Mouse (Mus musculus) kidney, adult 9 months (tissue): ENCODE measurements at regions not wholly inside any gene's neighbourhood (a gene's known extent, or its start where the extent isn't known, plus 50 kb on each side); places are given as distances from the start of the nearest gene placed in this dataset.

Source experiments
- DNase-seq: peaks from one replicate; pipeline ENCODE4 v3.0.0; 2022

DNA sequence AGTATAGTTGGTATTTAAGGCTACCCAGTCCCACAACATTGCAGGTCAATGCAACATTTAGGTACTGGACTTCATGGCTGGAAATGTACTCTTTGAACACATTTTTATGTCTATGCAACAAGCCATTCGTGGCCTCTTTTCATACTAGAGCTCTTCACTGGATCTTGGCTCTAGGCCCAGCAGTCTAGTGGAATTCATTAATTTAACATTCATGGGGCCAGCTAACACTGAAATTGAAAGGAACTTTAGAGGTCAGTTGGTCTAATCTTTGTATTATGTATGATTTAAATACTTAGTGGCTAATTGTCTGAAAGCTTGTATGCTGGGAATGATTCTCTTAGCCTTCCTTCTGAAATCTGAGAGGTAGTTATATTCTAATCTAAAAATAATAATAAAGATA lies 695.5 kb upstream of the Lingo2 start:
- peak; percentile 3 for DNase-seq
